Mouse (Mus musculus): Measurements from ENCODE around the gene Igfbp7. TPM values are rescaled to one million over a fixed set of nuclear protein-coding genes. Genes with fewer than 3 reads are reported as not detected.
A peak's percentile ranks its signal among the peaks of the same experiment; 100 is the strongest.

Igfbp7 gene
- total and polyA plus RNA-seq, 3 experiments: 174 to 353 (median 205) TPM

GRCm38 (mm10) chr5:77374945-77375344, 32.9 kb downstream of the Igfbp7 start:
- H3K79me2 ChIP-seq (replicated peaks; ENCODE audit: control insufficient read depth, insufficient read depth, low read length): peaks cover 1% of the 10 kb centered on the region; the same call in 1 of the 2 replicates
- H3K4me3 ChIP-seq: no peak overlapping the region
- TF ChIP-seq EP300 (IDR thresholded peaks at IDR 0.05; ENCODE audit: insufficient read depth, low read depth, low read length) (no peak), POLR2A (IDR thresholded peaks at IDR 0.05; ENCODE audit: insufficient read depth, low read depth, low read length) (no peak), CTCF (IDR thresholded peaks at IDR 0.05) (no peak)
- H3K27ac ChIP-seq: peak overlapping the region; percentile 21
- H3K36me3 ChIP-seq (ENCODE audit: control insufficient read depth, insufficient read depth, low read length): peaks cover 8% of the 10 kb centered on the region
- no peak for DNase-seq
- WGBS: 11% methylated on average over 3 of the region's 3 CpGs
- H3K9ac ChIP-seq (ENCODE audit: low read depth, low read length): no peak overlapping the region
- no peaks in the 10 kb centered on the region for H3K27me3 ChIP-seq (ENCODE audit: control insufficient read depth, insufficient read depth, low read length)
- intact Hi-C loops (cut with DNase I): no loop called here
- peaks cover 22% of the 10 kb centered on the region for H3K4me1 ChIP-seq (ENCODE audit: control insufficient read depth, insufficient read depth, low read length)

- intact Hi-C loops (cut with DNase I): no loop called here
- H3K27ac ChIP-seq: peak overlapping the region; percentile 71
- H3K9ac ChIP-seq (ENCODE audit: low read depth, low read length): no peak overlapping the region
- no peaks in the 10 kb centered on the region for H3K27me3 ChIP-seq (ENCODE audit: control insufficient read depth, insufficient read depth, low read length)
- H3K4me1 ChIP-seq (ENCODE audit: control insufficient read depth, insufficient read depth, low read length): peaks cover 28% of the 10 kb centered on the region
- TF ChIP-seq POLR2A (IDR thresholded peaks at IDR 0.05; ENCODE audit: insufficient read depth, low read depth, low read length): no peak
- H3K79me2 ChIP-seq (replicated peaks; ENCODE audit: control insufficient read depth, insufficient read depth, low read length): no peaks in the 10 kb centered on the region; the same call in 1 of the 2 replicates
- no peak overlapping the region for H3K4me3 ChIP-seq
- H3K36me3 ChIP-seq (ENCODE audit: control insufficient read depth, insufficient read depth, low read length): peaks cover 19% of the 10 kb centered on the region
- DNase-seq: no peak
- WGBS: 46% methylated on average over 6 of the region's 6 CpGs
Measured at GRCm38 (mm10) chr5:77372778-77373177, 35.1 kb downstream of the Igfbp7 start.

DNA sequence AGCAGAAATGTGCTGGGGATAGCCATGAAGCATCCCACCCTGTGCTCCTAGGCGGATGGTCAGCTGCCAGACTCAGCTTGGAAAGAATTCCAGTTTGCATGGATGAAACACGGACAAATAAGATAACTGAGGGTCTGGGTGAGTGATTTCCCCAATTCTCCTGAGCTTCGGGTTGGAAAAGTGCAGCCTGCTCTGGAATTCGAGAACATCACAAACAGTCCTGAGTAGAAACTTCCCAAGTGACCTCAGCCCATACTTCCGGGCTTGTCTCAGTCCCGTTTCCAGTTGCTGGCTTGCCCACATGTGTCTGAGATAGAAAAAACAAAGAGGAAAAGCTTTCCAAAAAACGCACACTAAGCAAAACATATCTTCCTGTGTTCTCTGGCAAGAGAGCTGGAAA, 35.6 kb downstream of the Igfbp7 start:
- peaks cover 19% of the 10 kb centered on the region for H3K36me3 ChIP-seq (ENCODE audit: control insufficient read depth, insufficient read depth, low read length)
- intact Hi-C loops (cut with DNase I): no loop called here
- 26% methylated on average over 7 of the region's 7 CpGs for WGBS
- H3K27me3 ChIP-seq (ENCODE audit: control insufficient read depth, insufficient read depth, low read length): no peaks in the 10 kb centered on the region
- 0 out of 2 replicates have a peak, but pooled peaks have one; percentile 13 for TF ChIP-seq EP300 (IDR thresholded peaks at IDR 0.05; ENCODE audit: insufficient read depth, low read depth, low read length)
- TF ChIP-seq CTCF (IDR thresholded peaks at IDR 0.05): no peak
- TF ChIP-seq POLR2A (IDR thresholded peaks at IDR 0.05; ENCODE audit: insufficient read depth, low read depth, low read length): no peak
- peak overlapping the region; percentile 71 for H3K27ac ChIP-seq
- DNase-seq: peak; percentile 64 to 77
- H3K79me2 ChIP-seq (replicated peaks; ENCODE audit: control insufficient read depth, insufficient read depth, low read length): no peaks in the 10 kb centered on the region; the same call in 1 of the 2 replicates
- no peak overlapping the region for H3K4me3 ChIP-seq
- peaks cover 31% of the 10 kb centered on the region for H3K4me1 ChIP-seq (ENCODE audit: control insufficient read depth, insufficient read depth, low read length)
- no peak overlapping the region for H3K9ac ChIP-seq (ENCODE audit: low read depth, low read length)

DNA sequence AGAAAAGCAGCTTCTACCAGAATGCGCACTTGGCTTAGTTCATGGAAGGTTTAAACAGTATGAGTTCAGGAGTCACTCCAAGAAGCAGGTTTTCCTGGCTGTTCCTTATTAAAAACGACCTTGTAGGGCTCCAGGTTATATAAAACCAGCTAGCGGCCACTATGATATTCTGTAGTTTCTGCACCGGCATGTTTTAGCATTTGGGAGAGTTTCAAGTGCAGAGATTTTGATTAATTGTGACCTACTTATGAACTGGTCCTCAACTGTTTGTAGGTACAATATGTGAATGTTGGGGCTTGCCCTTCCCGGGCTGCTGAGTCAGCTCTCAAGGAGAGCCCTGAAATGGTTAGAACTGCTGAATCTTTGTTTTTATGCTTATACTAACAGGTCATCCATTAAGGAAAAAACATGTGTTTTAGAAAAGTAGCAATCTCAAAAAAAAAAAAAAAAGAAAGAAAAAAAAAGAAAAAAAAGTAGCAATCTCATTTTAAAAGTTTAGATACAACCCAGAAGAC, 37.4 kb downstream of the Igfbp7 start:
- DNase-seq: no peak
- Histone ChIP-seq H3K4me1 (ENCODE audit: control insufficient read depth, insufficient read depth, low read length) (peaks cover 39% of the 10 kb centered on the region), H3K27me3 (ENCODE audit: control insufficient read depth, insufficient read depth, low read length) (no peaks in the 10 kb centered on the region), H3K9ac (ENCODE audit: low read depth, low read length) (no peak overlapping the region), H3K79me2 (replicated peaks; ENCODE audit: control insufficient read depth, insufficient read depth, low read length) (no peaks in the 10 kb centered on the region), H3K36me3 (ENCODE audit: control insufficient read depth, insufficient read depth, low read length) (peaks cover 19% of the 10 kb centered on the region), H3K4me3 (no peak overlapping the region), H3K27ac (no peak overlapping the region; the same call in 1 of the 2 replicates)
- WGBS: 75% methylated on average over 5 of the region's 5 CpGs
- intact Hi-C loops (cut with DNase I): no loop called here
- no peak for TF ChIP-seq POLR2A (IDR thresholded peaks at IDR 0.05; ENCODE audit: insufficient read depth, low read depth, low read length)
- TF ChIP-seq CTCF (IDR thresholded peaks at IDR 0.05): no peak
- TF ChIP-seq EP300 (IDR thresholded peaks at IDR 0.05; ENCODE audit: insufficient read depth, low read depth, low read length): no peak

DNA sequence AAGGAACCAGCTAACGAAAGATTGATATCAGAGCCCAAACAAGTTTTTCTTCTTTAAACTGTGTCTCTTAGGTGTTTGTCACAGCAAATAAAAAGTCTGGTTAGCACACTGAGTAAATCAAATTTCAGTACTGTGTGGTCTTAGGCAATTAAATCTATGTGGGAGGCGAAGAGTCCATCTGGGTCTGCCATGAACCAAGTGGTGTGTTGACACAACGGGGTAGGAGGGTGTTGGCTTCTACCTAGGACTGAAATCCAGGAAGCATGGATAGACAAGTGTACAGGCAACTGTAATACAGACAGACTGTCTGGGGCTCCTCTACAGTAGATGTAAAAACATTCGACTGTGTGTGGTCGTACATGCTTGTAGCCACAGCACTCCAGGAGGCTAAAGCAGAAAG, 38.4 kb downstream of the Igfbp7 start:
- intact Hi-C loops (cut with DNase I): no loop called here
- Histone ChIP-seq H3K4me3 (no peak overlapping the region), H3K9ac (ENCODE audit: low read depth, low read length) (no peak overlapping the region), H3K36me3 (ENCODE audit: control insufficient read depth, insufficient read depth, low read length) (peaks cover 23% of the 10 kb centered on the region), H3K79me2 (replicated peaks; ENCODE audit: control insufficient read depth, insufficient read depth, low read length) (no peaks in the 10 kb centered on the region), H3K4me1 (ENCODE audit: control insufficient read depth, insufficient read depth, low read length) (peaks cover 40% of the 10 kb centered on the region), H3K27me3 (ENCODE audit: control insufficient read depth, insufficient read depth, low read length) (no peaks in the 10 kb centered on the region), H3K27ac (peak overlapping the region; percentile 48)
- WGBS: 72% methylated on average over 5 of the region's 5 CpGs
- TF ChIP-seq POLR2A (IDR thresholded peaks at IDR 0.05; ENCODE audit: insufficient read depth, low read depth, low read length) (no peak), CTCF (IDR thresholded peaks at IDR 0.05) (no peak), EP300 (IDR thresholded peaks at IDR 0.05; ENCODE audit: insufficient read depth, low read depth, low read length) (no peak)
- DNase-seq: no peak

GRCm38 (mm10) chr5:77368194-77368593, 39.6 kb downstream of the Igfbp7 start:
- peaks cover 41% of the 10 kb centered on the region for H3K4me1 ChIP-seq (ENCODE audit: control insufficient read depth, insufficient read depth, low read length)
- intact Hi-C loops (cut with DNase I): no loop called here
- H3K79me2 ChIP-seq (replicated peaks; ENCODE audit: control insufficient read depth, insufficient read depth, low read length): no peaks in the 10 kb centered on the region
- DNase-seq: no peak
- H3K27ac ChIP-seq: peak overlapping the region; percentile 73
- no peaks in the 10 kb centered on the region for H3K27me3 ChIP-seq (ENCODE audit: control insufficient read depth, insufficient read depth, low read length)
- WGBS: 47% methylated on average over 7 of the region's 7 CpGs
- no peak overlapping the region for H3K4me3 ChIP-seq
- peaks cover 30% of the 10 kb centered on the region for H3K36me3 ChIP-seq (ENCODE audit: control insufficient read depth, insufficient read depth, low read length)
- no peak overlapping the region for H3K9ac ChIP-seq (ENCODE audit: low read depth, low read length)
- TF ChIP-seq EP300 (IDR thresholded peaks at IDR 0.05; ENCODE audit: insufficient read depth, low read depth, low read length) (no peak), POLR2A (IDR thresholded peaks at IDR 0.05; ENCODE audit: insufficient read depth, low read depth, low read length) (no peak), CTCF (IDR thresholded peaks at IDR 0.05) (no peak)

Data from heart, adult 2 months (tissue).